Mouse (Mus musculus) brain, adult 2 months (tissue): ENCODE results near the gene Ap4b1.

ENCODE experiments used
- DNase-seq: peaks from one replicate; pipeline ENCODE4 v3.0.0; 2011; ENCODE audit warnings: low read depth, low spot score

Ap4b1 gene

GRCm38 (mm10) chr3:103853804-103854203, 44.5 kb downstream of the Ap4b1 start:
- DNase-seq = peak; percentile 60

GRCm38 (mm10) chr3:103857036-103857805, 47.9 kb downstream of the Ap4b1 start:
- peak; percentile 82 for DNase-seq

GRCm38 (mm10) chr3:103857977-103858563, 48.8 kb downstream of the Ap4b1 start:
- DNase-seq = no peak

- no peak for DNase-seq
Observed at GRCm38 (mm10) chr3:103858881-103859801, 49.8 kb downstream of the Ap4b1 start, which contains the start of gene Ptpn22. Ptpn22 (plus strand) TSS chr3:103859795.

- DNase-seq = peak; percentile 40
Observed at GRCm38 (mm10) chr3:103859851-103860391, 50.6 kb downstream of the Ap4b1 start.

GRCm38 (mm10) chr3:103862721-103863220, 53.5 kb downstream of the Ap4b1 start:
- DNase-seq = no peak

GRCm38 (mm10) chr3:103864200-103864599, 54.9 kb downstream of the Ap4b1 start:
- DNase-seq = no peak

- no peak for DNase-seq
Observed at GRCm38 (mm10) chr3:103867424-103867971, 58.2 kb downstream of the Ap4b1 start.

GRCm38 (mm10) chr3:103868008-103868407, 58.7 kb downstream of the Ap4b1 start:
- no peak for DNase-seq
